Mouse (Mus musculus): Measurements from ENCODE around the gene Sohlh1. TPM values are rescaled to one million over a fixed set of nuclear protein-coding genes. Genes with fewer than 3 reads are reported as not detected.

Sohlh1 gene
- polyA plus RNA-seq, 1 experiment from 2014 or later, result not detected

- no peaks in the 10 kb centered on the region for H3K9me3 ChIP-seq (replicated peaks)
- H3K4me1 ChIP-seq, result peaks cover 18% of the 10 kb centered on the region
- no peaks in the 10 kb centered on the region for H3K36me3 ChIP-seq
- H3K27ac ChIP-seq, result no peak within 1 kb of the TSS
- ATAC-seq (replicated peaks; ENCODE audit: low FRiP score), result peak; percentile 40; the same call in 1 of the 2 replicates
- H3K4me2 ChIP-seq, result peak within 1 kb of the TSS; percentile 97
- H3K4me3 ChIP-seq (replicated peaks), result peak within 1 kb of the TSS; percentile 56
- no peak within 1 kb of the TSS for H3K9ac ChIP-seq
- peaks cover 34% of the 10 kb centered on the region for H3K27me3 ChIP-seq
- 1% methylated on average over 51 of the region's 53 CpGs for WGBS
Measured at GRCm38 (mm10) chr2:25863337-25864131, 16.5 kb upstream of the Sohlh1 start, which contains the start of gene Kcnt1. Gene Kcnt1, plus strand, starts transcription at chr2:25863734.

DNA sequence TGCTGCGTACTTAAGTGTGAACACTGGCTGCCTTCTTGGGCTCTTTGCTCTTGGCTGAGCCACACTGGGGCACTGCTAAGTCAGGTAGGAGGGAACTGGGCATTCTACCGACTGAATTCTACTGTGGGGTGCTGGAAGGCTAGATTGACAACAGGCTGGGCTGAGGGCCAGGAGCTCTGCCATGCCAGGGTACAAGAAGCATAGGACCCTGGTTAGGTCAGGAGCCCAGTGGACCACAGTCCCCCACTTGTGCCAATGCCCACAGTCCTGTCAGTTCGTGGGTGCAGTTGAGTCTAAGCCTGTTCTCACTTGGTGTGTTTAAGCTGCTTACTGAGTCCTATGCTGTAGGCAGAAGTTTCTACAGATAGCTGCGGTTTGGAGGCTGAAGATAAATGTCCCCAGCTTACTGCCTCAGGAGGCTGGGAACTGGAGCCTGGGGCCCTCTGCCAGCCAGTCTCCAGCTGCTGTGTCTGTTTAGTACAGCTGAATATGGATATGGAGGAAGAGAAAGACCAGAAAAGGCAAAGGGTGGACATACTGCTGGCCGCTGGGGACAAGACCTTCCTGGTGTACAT lies 15.7 kb upstream of the Sohlh1 start:
- Histone ChIP-seq H3K4me2 (peak overlapping the region; percentile 97), H3K9me3 (replicated peaks) (no peaks in the 10 kb centered on the region), H3K27ac (no peak overlapping the region), H3K27me3 (peaks cover 34% of the 10 kb centered on the region), H3K4me3 (replicated peaks) (peak overlapping the region; percentile 56; the same call in 1 of the 2 replicates), H3K9ac (no peak overlapping the region), H3K36me3 (no peaks in the 10 kb centered on the region), H3K4me1 (peaks cover 18% of the 10 kb centered on the region)
- ATAC-seq (replicated peaks; ENCODE audit: low FRiP score), result no peak
- WGBS, result 64% methylated on average over 5 of the region's 5 CpGs

GRCm38 (mm10) chr2:25862038-25862437 lies 15.0 kb upstream of the Sohlh1 start:
- Histone ChIP-seq H3K27ac (no peak overlapping the region), H3K9me3 (replicated peaks) (no peaks in the 10 kb centered on the region), H3K9ac (no peak overlapping the region), H3K4me3 (replicated peaks) (no peak overlapping the region), H3K27me3 (peaks cover 34% of the 10 kb centered on the region), H3K4me2 (no peak overlapping the region), H3K4me1 (peaks cover 18% of the 10 kb centered on the region), H3K36me3 (no peaks in the 10 kb centered on the region)
- no peak for ATAC-seq (replicated peaks; ENCODE audit: low FRiP score)
- WGBS, result 62% methylated on average over 2 of the region's 2 CpGs

GRCm38 (mm10) chr2:25859891-25860290 lies 12.8 kb upstream of the Sohlh1 start:
- ATAC-seq (replicated peaks; ENCODE audit: low FRiP score), result no peak
- Histone ChIP-seq H3K27ac (no peak overlapping the region), H3K27me3 (peaks cover 22% of the 10 kb centered on the region), H3K4me3 (replicated peaks) (no peak overlapping the region), H3K9ac (no peak overlapping the region), H3K9me3 (replicated peaks) (no peaks in the 10 kb centered on the region), H3K4me2 (no peak overlapping the region), H3K36me3 (no peaks in the 10 kb centered on the region), H3K4me1 (peaks cover 18% of the 10 kb centered on the region)
- 87% methylated on average over 3 of the region's 3 CpGs for WGBS

GRCm38 (mm10) chr2:25853998-25854397 lies 7.0 kb upstream of the Sohlh1 start:
- Histone ChIP-seq H3K27ac (no peak overlapping the region), H3K4me1 (no peaks in the 10 kb centered on the region), H3K4me3 (replicated peaks) (no peak overlapping the region), H3K4me2 (no peak overlapping the region), H3K9ac (no peak overlapping the region), H3K36me3 (no peaks in the 10 kb centered on the region), H3K9me3 (replicated peaks) (no peaks in the 10 kb centered on the region), H3K27me3 (no peaks in the 10 kb centered on the region)
- ATAC-seq (replicated peaks; ENCODE audit: low FRiP score), result no peak
- 77% methylated on average over 5 of the region's 5 CpGs for WGBS

DNA sequence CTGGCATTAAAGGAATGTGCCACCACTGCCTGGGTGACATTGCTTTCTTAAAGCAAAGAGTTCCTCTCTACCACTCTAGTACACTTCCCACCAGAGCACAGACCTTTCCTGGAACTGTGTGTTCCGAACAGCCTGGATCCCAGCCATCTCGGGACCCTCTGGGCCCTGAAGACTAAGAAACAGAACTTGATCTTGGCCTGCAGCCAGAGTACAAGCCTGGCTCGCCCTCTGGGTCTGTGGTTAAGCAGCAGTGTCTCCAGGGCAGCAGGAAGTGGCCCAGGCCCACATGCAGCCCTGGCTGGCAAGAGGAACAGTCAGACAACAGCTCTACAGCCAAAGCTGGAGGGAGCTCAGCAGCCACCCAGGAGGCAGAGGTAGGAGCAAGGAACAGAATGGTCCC lies 5.6 kb upstream of the Sohlh1 start:
- H3K4me1 ChIP-seq, result no peaks in the 10 kb centered on the region
- H3K9me3 ChIP-seq (replicated peaks), result no peaks in the 10 kb centered on the region
- H3K4me2 ChIP-seq, result no peak overlapping the region
- no peak for ATAC-seq (replicated peaks; ENCODE audit: low FRiP score)
- H3K9ac ChIP-seq, result no peak overlapping the region
- H3K4me3 ChIP-seq (replicated peaks), result no peak overlapping the region
- 54% methylated on average over 3 of the region's 3 CpGs for WGBS
- no peaks in the 10 kb centered on the region for H3K27me3 ChIP-seq
- H3K36me3 ChIP-seq, result no peaks in the 10 kb centered on the region
- H3K27ac ChIP-seq, result no peak overlapping the region

DNA sequence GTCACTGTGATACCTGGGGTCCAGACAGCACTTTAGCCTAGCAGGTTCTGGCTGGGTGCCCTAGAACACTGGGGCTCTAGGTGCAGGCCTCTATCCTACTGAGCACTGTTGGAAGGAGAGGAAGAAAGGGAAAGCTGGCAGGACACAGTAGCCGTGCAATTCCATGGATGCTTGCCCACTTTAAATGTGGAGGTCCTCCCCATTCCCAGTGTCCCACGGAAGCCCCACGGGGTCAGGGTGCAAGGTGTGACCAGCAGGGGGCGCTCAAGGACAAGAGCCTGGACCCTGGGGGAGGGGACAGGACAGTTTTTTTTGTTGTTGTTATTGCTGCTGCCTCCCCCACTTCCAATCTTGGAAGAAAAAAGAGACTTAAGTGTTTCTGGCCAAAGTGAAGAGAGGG lies 3.3 kb upstream of the Sohlh1 start:
- no peak for ATAC-seq (replicated peaks; ENCODE audit: low FRiP score)

GRCm38 (mm10) chr2:25846516-25846915 lies 532 bp downstream of the Sohlh1 start:
- no peak overlapping the region for H3K9ac ChIP-seq
- H3K9me3 ChIP-seq (replicated peaks), result no peaks in the 10 kb centered on the region
- WGBS, result 77% methylated on average over 8 of the region's 8 CpGs
- H3K27me3 ChIP-seq, result no peaks in the 10 kb centered on the region
- H3K27ac ChIP-seq, result no peak overlapping the region
- ATAC-seq (replicated peaks; ENCODE audit: low FRiP score), result no peak
- H3K36me3 ChIP-seq, result no peaks in the 10 kb centered on the region
- H3K4me2 ChIP-seq, result no peak overlapping the region
- no peak overlapping the region for H3K4me3 ChIP-seq (replicated peaks)
- H3K4me1 ChIP-seq, result no peaks in the 10 kb centered on the region

More for the DNA sequence above, 3.3 kb upstream of the Sohlh1 start:
- H3K27me3 ChIP-seq, result no peaks in the 10 kb centered on the region
- no peak overlapping the region for H3K27ac ChIP-seq
- H3K4me1 ChIP-seq, result no peaks in the 10 kb centered on the region
- H3K4me3 ChIP-seq (replicated peaks), result no peak overlapping the region
- H3K9ac ChIP-seq, result no peak overlapping the region
- no peaks in the 10 kb centered on the region for H3K36me3 ChIP-seq
- H3K9me3 ChIP-seq (replicated peaks), result no peaks in the 10 kb centered on the region
- 17% methylated on average over 4 of the region's 4 CpGs for WGBS
- H3K4me2 ChIP-seq, result no peak overlapping the region

DNA sequence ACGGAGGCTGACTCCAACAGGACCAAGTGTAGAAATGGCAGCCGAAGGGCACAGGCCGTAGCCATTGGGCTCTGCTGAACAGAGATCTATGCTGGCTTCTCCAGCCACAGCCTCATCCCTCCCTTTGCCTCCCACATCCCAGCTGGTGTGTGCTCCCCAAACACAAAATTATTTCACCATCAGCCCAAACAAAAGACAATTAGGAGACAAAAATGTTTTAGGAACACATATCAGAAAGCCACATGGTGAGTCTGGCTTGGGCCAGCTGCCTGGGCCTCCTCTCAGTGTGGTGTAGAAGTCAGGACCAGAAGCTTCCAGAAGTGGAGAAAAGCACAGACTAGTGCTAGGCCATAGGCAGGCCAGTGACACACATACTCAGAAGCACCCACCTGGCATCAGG lies 3.0 kb downstream of the Sohlh1 start:
- no peak overlapping the region for H3K4me2 ChIP-seq
- H3K9me3 ChIP-seq (replicated peaks), result no peaks in the 10 kb centered on the region
- no peaks in the 10 kb centered on the region for H3K27me3 ChIP-seq
- WGBS, result 89% methylated on average over 3 of the region's 3 CpGs
- H3K27ac ChIP-seq, result no peak overlapping the region
- no peak overlapping the region for H3K9ac ChIP-seq
- 0 out of 2 replicates have a peak, but pooled peaks cover 2% of the 10 kb centered on the region for H3K4me1 ChIP-seq
- no peak for ATAC-seq (replicated peaks; ENCODE audit: low FRiP score)
- H3K36me3 ChIP-seq, result no peaks in the 10 kb centered on the region
- no peak overlapping the region for H3K4me3 ChIP-seq (replicated peaks)

- ATAC-seq (replicated peaks; ENCODE audit: low FRiP score), result no peak
- Histone ChIP-seq H3K4me2 (no peak overlapping the region), H3K9ac (no peak overlapping the region), H3K4me1 (0 out of 2 replicates have a peak, but pooled peaks cover 2% of the 10 kb centered on the region), H3K27ac (no peak overlapping the region), H3K4me3 (replicated peaks) (no peak overlapping the region), H3K27me3 (no peaks in the 10 kb centered on the region), H3K9me3 (replicated peaks) (no peaks in the 10 kb centered on the region), H3K36me3 (no peaks in the 10 kb centered on the region)
- 87% methylated on average over 1 of the region's 1 CpGs for WGBS
Measured at GRCm38 (mm10) chr2:25842758-25843157, 4.3 kb downstream of the Sohlh1 start.

DNA sequence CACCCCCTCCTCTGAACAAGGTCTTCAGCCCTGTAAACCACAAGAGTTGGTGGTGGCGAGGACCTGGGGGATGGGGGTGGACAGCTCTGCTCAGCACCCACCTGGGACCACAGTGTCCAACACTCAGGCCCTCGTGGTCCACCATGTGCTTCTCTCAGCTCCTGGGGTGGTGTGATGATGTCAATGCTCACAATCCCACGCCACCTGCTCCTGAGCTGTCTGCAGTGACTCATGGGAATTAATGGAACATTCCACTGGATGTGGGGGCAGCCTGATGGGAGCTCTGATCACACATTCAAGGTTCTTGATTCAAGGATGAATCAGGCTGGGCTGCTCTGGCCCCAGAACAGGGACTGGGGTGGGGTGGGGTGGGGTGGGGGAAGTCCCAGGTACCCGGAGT lies 4.9 kb downstream of the Sohlh1 start:
- no peak overlapping the region for H3K4me2 ChIP-seq
- H3K4me1 ChIP-seq, result 0 out of 2 replicates have a peak, but pooled peaks cover 2% of the 10 kb centered on the region
- 64% methylated on average over 4 of the region's 4 CpGs for WGBS

GRCm38 (mm10) chr2:25836291-25836690 lies 10.8 kb downstream of the Sohlh1 start:
- Histone ChIP-seq H3K4me1 (0 out of 2 replicates have a peak, but pooled peaks cover 2% of the 10 kb centered on the region), H3K4me2 (no peak overlapping the region), H3K4me3 (replicated peaks) (no peak overlapping the region), H3K27me3 (no peaks in the 10 kb centered on the region), H3K27ac (no peak overlapping the region), H3K9me3 (replicated peaks) (no peaks in the 10 kb centered on the region), H3K9ac (no peak overlapping the region), H3K36me3 (no peaks in the 10 kb centered on the region)
- no peak for ATAC-seq (replicated peaks; ENCODE audit: low FRiP score)
- 48% methylated on average over 5 of the region's 5 CpGs for WGBS

More for the DNA sequence above, 4.9 kb downstream of the Sohlh1 start:
- H3K27ac ChIP-seq, result no peak overlapping the region
- no peak overlapping the region for H3K4me3 ChIP-seq (replicated peaks)
- ATAC-seq (replicated peaks; ENCODE audit: low FRiP score), result no peak
- no peaks in the 10 kb centered on the region for H3K9me3 ChIP-seq (replicated peaks)
- H3K36me3 ChIP-seq, result no peaks in the 10 kb centered on the region
- H3K9ac ChIP-seq, result no peak overlapping the region
- no peaks in the 10 kb centered on the region for H3K27me3 ChIP-seq

Data from kidney, embryonic 15.5 days (tissue).